15 mouse cellular contexts compared by ENCODE assay signal in genomic region chr1:63453332-63453887, GRCm38 (mm10). TPM values are rescaled to one million over a fixed set of nuclear protein-coding genes. Genes with fewer than 3 reads are reported as not detected.
"Had no signal": no experiment of that assay in that cellular context is flagged by ENCODE, and none has a peak within 500 bp of the region (broad histone marks: within the 10 kb centered on the region; RNA-seq: fewer than 3 reads in every experiment).

No protein-coding gene starts in this region.

- DNase-seq: kidney, adult 11 months; kidney, postnatal 10 days; lung, adult 18-20 months; lung, postnatal 36 days; midbrain, embryonic 14.5 days; right cerebral cortex, adult 18-20 months; right cerebral cortex, postnatal 25 days; thymus, postnatal 36 days had no signal

- H3K27ac ChIP-seq: left cerebral cortex, adult 2 months; limb, embryonic 15.5 days; midbrain, embryonic 10.5 days; neural tube, embryonic 15.5 days had no signal

- H3K4me3 ChIP-seq: left cerebral cortex, adult 2 months; limb, embryonic 15.5 days; midbrain, embryonic 10.5 days; myocyte; neural tube, embryonic 15.5 days had no signal

- H3K27me3 ChIP-seq: limb, embryonic 15.5 days; neural tube, embryonic 15.5 days had no signal

- H3K9me3 ChIP-seq: limb, embryonic 15.5 days; midbrain, embryonic 10.5 days; neural tube, embryonic 15.5 days had no signal

- H3K36me3 ChIP-seq: limb, embryonic 15.5 days; midbrain, embryonic 10.5 days; neural tube, embryonic 15.5 days had no signal

- H3K4me1 ChIP-seq: limb, embryonic 15.5 days had no signal

- H3K4me2 ChIP-seq: limb, embryonic 15.5 days; neural tube, embryonic 15.5 days had no signal

- ATAC-seq: lung, postnatal 0 days had no signal

- H3K9ac ChIP-seq: limb, embryonic 15.5 days; neural tube, embryonic 15.5 days had no signal

RNA-seq across cellular contexts. Expression of gene Adam23, which starts 7.7 kb away (rescaled TPM):
- total RNA-seq: megakaryocyte, adult 5-6 weeks had no signal
